Mouse (Mus musculus): ENCODE data around the gene Notum.

Notum gene

GRCm38 (mm10) chr11:120633520-120634343 lies 27.2 kb downstream of the Notum start, which contains the start of gene Mafg:
TSS of gene Mafg (minus strand) at chr11:120633600.
- peak; percentile 81 to 84 for DNase-seq (ENCODE audit: low spot score in 2 of 2)

GRCm38 (mm10) chr11:120632559-120633519 lies 28.1 kb downstream of the Notum start:
- DNase-seq (ENCODE audit: low spot score in 2 of 2), result peak in 1 of 2 experiments; percentile 41

- DNase-seq (ENCODE audit: low spot score in 2 of 2), result no peak
Observed at GRCm38 (mm10) chr11:120631726-120632448, 29.1 kb downstream of the Notum start.

GRCm38 (mm10) chr11:120630881-120631725 lies 29.9 kb downstream of the Notum start:
- no peak for DNase-seq (ENCODE audit: low spot score in 2 of 2)

GRCm38 (mm10) chr11:120630401-120630871 lies 30.5 kb downstream of the Notum start:
- no peak for DNase-seq (ENCODE audit: low spot score in 2 of 2)

GRCm38 (mm10) chr11:120629911-120630310 lies 31.1 kb downstream of the Notum start:
- no peak for DNase-seq (ENCODE audit: low spot score in 2 of 2)

GRCm38 (mm10) chr11:120629341-120629730 lies 31.6 kb downstream of the Notum start:
- DNase-seq (ENCODE audit: low spot score in 2 of 2), result no peak

GRCm38 (mm10) chr11:120628601-120629340 lies 32.2 kb downstream of the Notum start:
- no peak for DNase-seq (ENCODE audit: low spot score in 2 of 2)

GRCm38 (mm10) chr11:120627468-120628300 lies 33.3 kb downstream of the Notum start:
- DNase-seq (ENCODE audit: low spot score in 2 of 2), result no peak

GRCm38 (mm10) chr11:120626785-120627467 lies 34.0 kb downstream of the Notum start:
- no peak for DNase-seq (ENCODE audit: low spot score in 2 of 2)

- DNase-seq (ENCODE audit: low spot score in 2 of 2), result no peak
Observed at GRCm38 (mm10) chr11:120625152-120625775, 35.7 kb downstream of the Notum start, which contains the start of gene Sirt7. TSS of gene Sirt7 (minus strand) at chr11:120625240.

GRCm38 (mm10) chr11:120624680-120625111 lies 36.3 kb downstream of the Notum start:
- peak; percentile 67 to 78 for DNase-seq (ENCODE audit: low spot score in 2 of 2)

GRCm38 (mm10) chr11:120623961-120624679 lies 36.9 kb downstream of the Notum start:
- peak in 1 of 2 experiments; percentile 54 for DNase-seq (ENCODE audit: low spot score in 2 of 2)

GRCm38 (mm10) chr11:120622805-120623204 lies 38.2 kb downstream of the Notum start:
- no peak for DNase-seq (ENCODE audit: low spot score in 2 of 2)

- DNase-seq (ENCODE audit: low spot score in 2 of 2), result no peak
Observed at GRCm38 (mm10) chr11:120620195-120620594, 40.8 kb downstream of the Notum start.

GRCm38 (mm10) chr11:120618619-120619535 lies 42.1 kb downstream of the Notum start:
- no peak for DNase-seq (ENCODE audit: low spot score in 2 of 2)

All from frontal cortex, postnatal 25 days (tissue).